Mouse (Mus musculus): ENCODE results near the gene Fbxl17.
A peak's percentile ranks its signal among the peaks of the same experiment; 100 is the strongest.

The Fbxl17 gene

DNA sequence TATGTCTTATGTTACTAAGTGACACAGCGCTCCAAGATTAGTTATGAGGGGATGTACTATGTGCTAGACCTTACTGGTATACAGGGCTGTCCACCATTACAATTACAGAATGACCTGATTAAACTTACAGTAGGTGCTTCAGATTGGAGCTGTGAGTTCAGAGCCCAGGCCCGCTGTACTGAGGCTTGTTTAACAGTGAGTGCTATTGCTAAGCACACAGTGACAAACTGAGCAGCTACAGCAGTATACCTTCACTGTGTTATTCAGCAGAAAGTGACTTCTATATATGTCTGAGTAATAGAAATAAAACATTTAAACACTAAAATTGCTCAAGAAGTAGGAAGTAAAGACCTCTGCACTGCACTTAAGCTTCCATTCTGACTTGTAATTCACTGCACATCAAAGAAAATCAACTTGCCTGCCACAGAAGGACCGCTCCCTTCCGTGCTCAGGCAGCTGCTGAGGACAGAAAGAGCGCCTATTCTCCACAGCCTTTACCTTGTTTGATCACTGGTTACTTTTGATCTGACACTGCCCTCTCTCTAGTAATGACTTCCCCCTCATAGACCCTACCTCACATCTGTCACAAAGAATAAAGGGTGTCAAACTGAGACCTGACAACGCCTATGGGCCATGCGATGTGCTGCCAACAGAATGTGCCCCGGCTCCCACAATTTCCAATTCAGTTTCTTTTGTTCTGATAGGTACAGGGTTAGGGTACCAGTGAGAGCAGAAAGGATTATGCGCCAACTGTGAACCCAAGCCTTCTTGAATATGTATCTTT is 39.9 kb downstream of the Fbxl17 start:
- no peak for DNase-seq

DNA sequence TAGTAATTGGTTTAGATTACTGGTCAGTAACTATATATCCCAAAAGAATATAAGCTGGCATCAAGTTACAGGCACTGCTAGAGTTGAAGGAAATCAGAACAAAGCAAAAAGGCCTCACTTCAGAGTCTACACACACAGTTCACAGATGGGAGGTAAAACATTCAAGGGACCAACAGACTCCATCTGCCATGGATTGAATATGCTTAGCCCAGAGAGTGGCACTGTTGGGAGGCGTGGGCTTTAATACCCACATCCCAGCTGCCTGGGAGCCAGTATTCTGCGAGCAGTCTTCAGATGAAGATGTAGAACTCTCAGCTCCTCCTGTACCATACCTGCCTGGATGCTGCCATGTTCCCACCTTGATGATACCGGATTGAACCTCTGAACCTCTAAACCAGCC is 41.8 kb downstream of the Fbxl17 start:
- DNase-seq: no peak

DNA sequence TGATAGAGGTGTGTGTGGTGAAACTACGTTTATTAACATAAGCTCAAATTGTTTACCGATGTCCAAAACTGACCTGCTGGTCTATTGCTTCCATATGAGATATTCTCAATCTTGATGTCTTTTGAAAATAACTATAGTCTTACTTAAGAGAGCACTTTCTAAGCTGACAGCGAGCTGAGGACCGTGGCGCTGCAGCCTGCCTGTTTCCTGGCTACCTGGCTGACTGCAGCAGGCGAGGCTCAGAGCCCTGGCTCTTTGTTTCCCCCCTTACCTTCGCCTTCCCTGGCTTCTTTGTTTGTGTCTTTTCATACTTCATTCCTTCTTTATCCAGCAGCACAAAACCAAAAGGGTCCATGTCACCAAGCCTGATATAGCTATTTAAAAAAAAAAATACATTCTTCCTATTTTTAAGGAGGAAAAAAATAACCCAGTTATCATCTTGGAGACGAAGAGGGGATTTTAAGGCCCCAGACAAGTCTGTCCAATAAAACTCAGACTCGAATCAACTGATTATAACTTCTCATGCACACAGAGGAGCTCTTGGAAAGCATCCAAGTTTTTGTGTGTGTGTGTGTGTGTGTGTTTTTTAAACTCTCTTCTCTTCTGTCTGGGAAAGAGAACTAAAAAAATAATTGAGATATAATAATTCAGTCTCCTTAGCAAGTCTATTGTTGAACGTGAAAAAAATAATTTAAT is 48.4 kb downstream of the Fbxl17 start:
- no peak for DNase-seq

- DNase-seq: no peak
These were observed 52.1 kb downstream of the Fbxl17 start for GRCm38 (mm10) chr17:63447691-63448090.

GRCm38 (mm10) chr17:63446971-63447679 is 52.7 kb downstream of the Fbxl17 start:
- no peak for DNase-seq

DNA sequence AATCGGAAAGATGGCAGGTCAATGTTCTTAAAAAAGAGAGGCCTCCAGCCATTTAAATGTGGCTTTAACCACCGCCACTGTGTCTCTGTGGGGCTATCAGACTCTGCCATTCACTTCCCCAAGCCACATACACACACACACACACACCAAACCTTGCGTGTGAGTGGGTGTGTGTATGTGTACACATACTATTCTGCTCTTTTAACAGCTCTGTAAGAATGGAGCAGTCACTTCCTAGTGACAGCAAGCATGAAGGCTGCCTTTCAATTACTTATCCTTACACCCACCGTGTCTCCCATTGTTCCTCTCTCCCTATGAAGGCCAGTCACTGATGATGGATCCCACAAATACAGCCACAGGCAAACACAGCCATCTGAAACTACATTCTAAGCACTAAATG is 54.6 kb downstream of the Fbxl17 start:
- DNase-seq: no peak

GRCm38 (mm10) chr17:63437424-63437823 is 62.4 kb downstream of the Fbxl17 start:
- no peak for DNase-seq

GRCm38 (mm10) chr17:63434081-63434480 is 65.7 kb downstream of the Fbxl17 start:
- DNase-seq: peak; percentile 24

GRCm38 (mm10) chr17:63431650-63432049 is 68.2 kb downstream of the Fbxl17 start:
- no peak for DNase-seq

- DNase-seq: no peak
These were observed 69.3 kb downstream of the Fbxl17 start for GRCm38 (mm10) chr17:63430395-63431075.

- no peak for DNase-seq
These were observed 76.0 kb downstream of the Fbxl17 start for GRCm38 (mm10) chr17:63423851-63424250.

DNA sequence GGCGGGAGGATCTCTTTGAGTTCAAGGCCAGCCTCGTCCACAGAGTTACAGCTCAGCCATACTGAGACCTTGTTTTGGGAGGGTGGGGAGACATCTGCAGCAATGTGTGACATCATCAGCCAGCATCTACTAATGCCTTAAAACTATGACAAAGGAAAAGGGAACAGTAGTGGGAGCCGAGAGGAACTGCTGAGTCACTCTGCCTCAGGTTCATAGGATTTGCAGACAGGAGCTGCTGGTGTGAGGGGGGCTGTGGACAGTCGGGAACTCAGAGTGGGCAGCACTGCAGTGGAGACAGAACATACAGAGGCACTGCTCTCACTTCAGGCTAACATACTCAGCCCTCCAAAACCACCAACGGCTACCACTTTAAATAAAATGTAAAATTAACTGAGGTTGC is 77.1 kb downstream of the Fbxl17 start:
- DNase-seq: no peak

GRCm38 (mm10) chr17:63421864-63422263 is 78.0 kb downstream of the Fbxl17 start:
- DNase-seq: no peak

DNA sequence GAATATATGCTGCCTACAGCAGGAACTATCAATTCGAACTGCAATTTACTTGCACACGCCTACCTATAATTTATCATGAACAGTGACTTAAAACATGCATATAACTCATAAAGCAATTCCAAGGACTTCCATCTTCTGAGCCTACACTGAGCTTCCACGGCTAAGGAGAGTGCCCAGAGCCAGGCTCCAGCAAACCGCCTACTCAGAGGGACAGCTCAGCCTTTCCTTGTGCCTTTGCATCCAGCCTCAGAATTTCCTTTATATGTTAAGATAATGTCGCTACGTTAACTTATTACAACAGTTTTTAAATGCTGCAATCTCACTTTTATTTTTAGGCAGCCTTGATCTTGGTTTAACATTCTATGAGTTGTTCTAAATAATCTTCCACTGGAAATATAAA is 80.3 kb downstream of the Fbxl17 start:
- no peak for DNase-seq

GRCm38 (mm10) chr17:63413973-63414580 is 85.7 kb downstream of the Fbxl17 start:
- DNase-seq: peak; percentile 62

GRCm38 (mm10) chr17:63411564-63411963 is 88.3 kb downstream of the Fbxl17 start:
- DNase-seq: no peak

DNA sequence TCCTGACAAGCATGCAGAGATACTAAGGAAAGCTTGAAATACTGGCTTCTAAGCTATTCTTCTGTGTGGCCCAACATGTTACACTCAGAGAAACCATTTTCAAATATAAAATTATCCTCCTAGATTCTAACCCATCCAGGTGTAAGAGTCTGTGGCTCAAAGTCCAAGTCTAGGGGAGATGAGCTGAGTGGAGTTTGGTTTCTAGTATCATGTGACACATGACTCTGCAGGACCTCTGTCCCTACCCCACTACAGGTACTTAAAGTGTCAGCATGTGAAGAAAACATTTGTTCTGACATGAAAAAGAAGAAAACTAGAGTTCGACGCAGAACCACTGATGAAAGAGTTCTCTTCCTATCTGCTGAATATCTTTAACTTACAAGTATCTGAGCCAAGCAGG is 89.7 kb downstream of the Fbxl17 start:
- peak; percentile 69 for DNase-seq

GRCm38 (mm10) chr17:63405955-63406354 is 93.9 kb downstream of the Fbxl17 start:
- no peak for DNase-seq

DNA sequence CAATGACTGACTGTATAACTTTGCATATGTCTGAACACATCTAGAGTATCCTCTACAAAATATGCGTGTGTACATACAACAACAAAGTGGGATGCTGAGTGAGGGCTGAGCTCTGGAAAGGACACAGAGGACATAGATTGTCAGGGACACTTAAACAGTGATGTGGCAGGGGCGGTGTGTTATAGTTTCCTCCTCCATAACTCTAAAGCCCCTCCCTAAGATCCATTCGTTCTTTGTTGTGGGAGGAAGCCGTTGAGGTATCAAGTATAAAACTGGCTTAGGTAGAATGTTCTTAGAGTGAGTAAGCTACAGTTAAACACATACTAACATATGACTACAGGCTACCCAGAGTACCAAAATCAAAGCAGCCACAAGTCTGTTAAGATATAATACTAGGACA is 94.3 kb downstream of the Fbxl17 start:
- DNase-seq: no peak

DNA sequence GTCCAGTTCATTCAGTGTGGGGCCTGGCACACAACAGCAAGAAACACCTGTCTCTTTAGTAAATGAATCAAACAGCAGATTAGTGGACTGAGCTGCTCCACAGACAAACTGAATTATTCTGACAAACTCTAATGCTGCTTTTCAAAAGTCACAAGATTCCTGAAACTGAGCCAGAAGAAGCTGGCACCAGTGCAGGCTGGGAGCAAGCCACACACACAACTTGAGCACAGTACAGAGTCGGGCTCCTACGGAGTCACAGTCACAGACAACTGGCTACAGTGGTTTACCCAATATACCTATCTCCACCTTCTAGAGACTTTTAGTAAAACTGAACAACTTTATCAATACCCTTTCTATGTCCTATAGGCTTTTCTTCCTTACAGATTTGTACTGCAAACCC is 94.8 kb downstream of the Fbxl17 start:
- peak; percentile 84 for DNase-seq

GRCm38 (mm10) chr17:63403801-63404415 is 95.9 kb downstream of the Fbxl17 start:
- DNase-seq: peak; percentile 70

Data from kidney, adult 9 months (tissue).